Mouse (Mus musculus): ENCODE data around the gene Nr1d1. TPM values are rescaled to one million over a fixed set of nuclear protein-coding genes. Genes with fewer than 3 reads are reported as not detected.

Nr1d1 gene
- polyA plus RNA-seq (2012; rRNA removed), result 59.8 and 206 TPM in 2 replicates

- under 1% methylated on average over 22 of the region's 22 CpGs for WGBS
- Histone ChIP-seq H3K27ac (ENCODE audit: insufficient read depth, low read depth, low read length) (peak within 1 kb of the TSS; percentile 99), H3K36me3 (ENCODE audit: control insufficient read depth, insufficient read depth, low read length) (peaks cover 28% of the 10 kb centered on the region), H3K27me3 (ENCODE audit: control insufficient read depth, insufficient read depth, low read length) (no peaks in the 10 kb centered on the region), H3K4me1 (ENCODE audit: control insufficient read depth, insufficient read depth, insufficient read length, low read length) (peaks cover 25% of the 10 kb centered on the region), H3K4me3 (ENCODE audit: low read depth, low read length) (peak within 1 kb of the TSS; percentile 68)
- no peak for TF ChIP-seq CTCF (IDR thresholded peaks at IDR 0.05; ENCODE audit: extremely low read depth, insufficient read length, insufficient replicate concordance, low read depth, low read length)
- TF ChIP-seq POLR2A (IDR thresholded peaks at IDR 0.05; ENCODE audit: low read depth, low read length), result peak; percentile 83
Measured at GRCm38 (mm10) chr11:98774582-98775347, at the start of gene Nr1d1. Nr1d1 (minus strand) TSS chr11:98775333.

GRCm38 (mm10) chr11:98820968-98821367 lies 45.8 kb upstream of the Nr1d1 start:
- Histone ChIP-seq H3K27me3 (ENCODE audit: control insufficient read depth, insufficient read depth, low read length) (no peaks in the 10 kb centered on the region), H3K27ac (ENCODE audit: insufficient read depth, low read depth, low read length) (no peak overlapping the region), H3K4me3 (ENCODE audit: low read depth, low read length) (no peak overlapping the region), H3K4me1 (ENCODE audit: control insufficient read depth, insufficient read depth, insufficient read length, low read length) (no peaks in the 10 kb centered on the region), H3K36me3 (ENCODE audit: control insufficient read depth, insufficient read depth, low read length) (peaks cover 74% of the 10 kb centered on the region)
- TF ChIP-seq POLR2A (IDR thresholded peaks at IDR 0.05; ENCODE audit: low read depth, low read length) (no peak), CTCF (IDR thresholded peaks at IDR 0.05; ENCODE audit: extremely low read depth, insufficient read length, insufficient replicate concordance, low read depth, low read length) (no peak)
- 88% methylated on average over 5 of the region's 5 CpGs for WGBS

- WGBS, result 81% methylated on average over 1 of the region's 1 CpGs
- Histone ChIP-seq H3K4me3 (ENCODE audit: low read depth, low read length) (no peak overlapping the region), H3K27me3 (ENCODE audit: control insufficient read depth, insufficient read depth, low read length) (no peaks in the 10 kb centered on the region), H3K36me3 (ENCODE audit: control insufficient read depth, insufficient read depth, low read length) (peaks cover 62% of the 10 kb centered on the region), H3K27ac (ENCODE audit: insufficient read depth, low read depth, low read length) (peak overlapping the region; percentile 53; the same call in 1 of the 2 replicates), H3K4me1 (ENCODE audit: control insufficient read depth, insufficient read depth, insufficient read length, low read length) (no peaks in the 10 kb centered on the region)
- no peak for TF ChIP-seq CTCF (IDR thresholded peaks at IDR 0.05; ENCODE audit: extremely low read depth, insufficient read length, insufficient replicate concordance, low read depth, low read length)
- TF ChIP-seq POLR2A (IDR thresholded peaks at IDR 0.05; ENCODE audit: low read depth, low read length), result no peak
Measured at GRCm38 (mm10) chr11:98816706-98817239, 41.6 kb upstream of the Nr1d1 start.

- H3K27me3 ChIP-seq (ENCODE audit: control insufficient read depth, insufficient read depth, low read length), result no peaks in the 10 kb centered on the region
- H3K4me1 ChIP-seq (ENCODE audit: control insufficient read depth, insufficient read depth, insufficient read length, low read length), result peaks cover 3% of the 10 kb centered on the region; the same call in 1 of the 2 replicates
- H3K27ac ChIP-seq (ENCODE audit: insufficient read depth, low read depth, low read length), result 0 out of 2 replicates have a peak overlapping the region, but pooled peaks have one; percentile 94
- TF ChIP-seq POLR2A (IDR thresholded peaks at IDR 0.05; ENCODE audit: low read depth, low read length), result no peak
- no peak for TF ChIP-seq CTCF (IDR thresholded peaks at IDR 0.05; ENCODE audit: extremely low read depth, insufficient read length, insufficient replicate concordance, low read depth, low read length)
- peak overlapping the region; percentile 96; the same call in 1 of the 2 replicates for H3K4me3 ChIP-seq (ENCODE audit: low read depth, low read length)
- H3K36me3 ChIP-seq (ENCODE audit: control insufficient read depth, insufficient read depth, low read length), result peaks cover 35% of the 10 kb centered on the region
- WGBS, result 44% methylated on average over 7 of the region's 7 CpGs
Measured at GRCm38 (mm10) chr11:98810686-98811085, 35.6 kb upstream of the Nr1d1 start.

- H3K36me3 ChIP-seq (ENCODE audit: control insufficient read depth, insufficient read depth, low read length), result peaks cover 40% of the 10 kb centered on the region
- peaks cover 3% of the 10 kb centered on the region; the same call in 1 of the 2 replicates for H3K4me1 ChIP-seq (ENCODE audit: control insufficient read depth, insufficient read depth, insufficient read length, low read length)
- H3K4me3 ChIP-seq (ENCODE audit: low read depth, low read length), result peak overlapping the region; percentile 96
- under 1% methylated on average over 81 of the region's 84 CpGs for WGBS
- TF ChIP-seq POLR2A (IDR thresholded peaks at IDR 0.05; ENCODE audit: low read depth, low read length) (peak; percentile 77), CTCF (IDR thresholded peaks at IDR 0.05; ENCODE audit: extremely low read depth, insufficient read length, insufficient replicate concordance, low read depth, low read length) (peak; percentile 13; the same call in 1 of the 2 replicates)
- H3K27me3 ChIP-seq (ENCODE audit: control insufficient read depth, insufficient read depth, low read length), result no peaks in the 10 kb centered on the region
- peak overlapping the region; percentile 94 for H3K27ac ChIP-seq (ENCODE audit: insufficient read depth, low read depth, low read length)
Measured at GRCm38 (mm10) chr11:98809457-98810290, 34.5 kb upstream of the Nr1d1 start.

GRCm38 (mm10) chr11:98808417-98808816 lies 33.3 kb upstream of the Nr1d1 start:
- Histone ChIP-seq H3K4me1 (ENCODE audit: control insufficient read depth, insufficient read depth, insufficient read length, low read length) (peaks cover 3% of the 10 kb centered on the region; the same call in 1 of the 2 replicates), H3K27me3 (ENCODE audit: control insufficient read depth, insufficient read depth, low read length) (no peaks in the 10 kb centered on the region), H3K4me3 (ENCODE audit: low read depth, low read length) (no peak overlapping the region), H3K36me3 (ENCODE audit: control insufficient read depth, insufficient read depth, low read length) (peaks cover 45% of the 10 kb centered on the region), H3K27ac (ENCODE audit: insufficient read depth, low read depth, low read length) (no peak overlapping the region)
- TF ChIP-seq POLR2A (IDR thresholded peaks at IDR 0.05; ENCODE audit: low read depth, low read length) (no peak), CTCF (IDR thresholded peaks at IDR 0.05; ENCODE audit: extremely low read depth, insufficient read length, insufficient replicate concordance, low read depth, low read length) (no peak)
- 75% methylated on average over 2 of the region's 2 CpGs for WGBS
